Mouse (Mus musculus): ENCODE data around the gene AU022252. TPM values are rescaled to one million over a fixed set of nuclear protein-coding genes. Genes with fewer than 3 reads are reported as not detected.
A peak's percentile ranks its signal among the peaks of the same experiment; 100 is the strongest.

The AU022252 gene
- total and polyA plus RNA-seq, 2 experiments from 2014 or later: 7.5 to 15.5 TPM

DNA sequence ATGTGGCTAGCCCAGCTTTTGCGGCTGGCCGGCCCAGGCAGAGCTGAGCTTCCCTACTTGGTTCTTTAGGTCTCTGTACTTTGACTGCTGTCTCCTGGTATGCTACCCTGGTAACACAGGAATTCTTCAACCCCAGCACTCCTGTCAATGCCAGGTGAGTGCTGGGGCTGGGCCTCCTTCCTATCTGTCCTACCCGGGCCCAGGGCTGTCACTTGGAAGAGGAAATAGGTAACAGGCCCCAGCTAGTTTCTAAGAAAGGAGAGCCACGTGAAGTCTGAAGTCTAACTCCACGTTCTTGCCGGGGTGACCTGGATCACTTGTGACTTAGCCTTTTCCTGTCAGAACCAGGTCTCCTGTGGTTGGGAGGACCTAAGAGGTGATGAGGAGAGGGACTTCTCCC, 24.6 kb upstream of the AU022252 start:
- Histone ChIP-seq H3K4me1 (ENCODE audit: control insufficient read depth, insufficient read depth) (no peaks in the 10 kb centered on the region), H3K9ac (replicated peaks; ENCODE audit: low read depth, low read length) (no peak overlapping the region), H3K4me3 (ENCODE audit: low read depth, low read length) (no peak overlapping the region), H3K36me3 (replicated peaks; ENCODE audit: control insufficient read depth, insufficient read depth, low read length) (no peaks in the 10 kb centered on the region), H3K27me3 (ENCODE audit: control insufficient read depth, insufficient read depth, low read length) (no peaks in the 10 kb centered on the region), H3K9me3 (replicated peaks; ENCODE audit: control insufficient read depth, low read length) (no peaks in the 10 kb centered on the region), H3K27ac (ENCODE audit: low read depth) (no peak overlapping the region), H3K4me2 (ENCODE audit: low read depth, low read length) (no peak overlapping the region)
- whole genome bisulfite sequencing: 81% methylated on average over 6 of the region's 6 CpGs
- no peak for DNase-seq (ENCODE audit: low spot score)
- ATAC-seq (ENCODE audit: insufficient read depth, low read depth): no peak
- TF ChIP-seq CTCF (IDR thresholded peaks at IDR 0.05; ENCODE audit: low read depth) (no peak), EP300 (IDR thresholded peaks at IDR 0.05; ENCODE audit: low read depth) (no peak)

DNA sequence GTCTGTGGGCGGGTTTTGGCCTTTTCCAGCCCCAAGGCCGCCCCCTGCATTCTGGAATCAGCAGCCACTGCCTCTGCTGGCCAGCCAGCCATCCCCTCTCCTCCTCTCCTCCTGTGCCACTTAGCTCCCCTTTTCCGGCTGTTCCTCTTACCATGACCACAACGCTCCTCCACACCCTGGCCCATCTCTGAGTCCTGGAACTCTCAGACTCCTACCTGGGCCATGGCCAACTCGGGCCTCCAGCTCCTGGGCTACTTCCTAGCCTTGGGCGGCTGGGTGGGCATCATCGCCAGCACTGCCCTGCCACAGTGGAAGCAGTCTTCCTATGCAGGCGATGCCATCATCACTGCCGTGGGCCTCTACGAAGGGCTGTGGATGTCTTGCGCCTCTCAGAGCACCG, 22.8 kb upstream of the AU022252 start, which contains the start of gene Cldn19:
Gene Cldn19, plus strand, starts transcription at position 64 of the 400 bp plus-strand sequence.
- no peak for ATAC-seq (ENCODE audit: insufficient read depth, low read depth)
- H3K9me3 ChIP-seq (replicated peaks; ENCODE audit: control insufficient read depth, low read length): no peaks in the 10 kb centered on the region
- 84% methylated on average over 12 of the region's 12 CpGs for WGBS
- no peak within 1 kb of the TSS for H3K9ac ChIP-seq (replicated peaks; ENCODE audit: low read depth, low read length)
- H3K27me3 ChIP-seq (ENCODE audit: control insufficient read depth, insufficient read depth, low read length): no peaks in the 10 kb centered on the region
- H3K36me3 ChIP-seq (replicated peaks; ENCODE audit: control insufficient read depth, insufficient read depth, low read length): no peaks in the 10 kb centered on the region
- TF ChIP-seq EP300 (IDR thresholded peaks at IDR 0.05; ENCODE audit: low read depth) (no peak), CTCF (IDR thresholded peaks at IDR 0.05; ENCODE audit: low read depth) (no peak)
- no peak for DNase-seq (ENCODE audit: low spot score)
- H3K4me3 ChIP-seq (ENCODE audit: low read depth, low read length): no peak within 1 kb of the TSS
- no peak within 1 kb of the TSS for H3K27ac ChIP-seq (ENCODE audit: low read depth)
- H3K4me1 ChIP-seq (ENCODE audit: control insufficient read depth, insufficient read depth): no peaks in the 10 kb centered on the region
- no peak within 1 kb of the TSS for H3K4me2 ChIP-seq (ENCODE audit: low read depth, low read length)

DNA sequence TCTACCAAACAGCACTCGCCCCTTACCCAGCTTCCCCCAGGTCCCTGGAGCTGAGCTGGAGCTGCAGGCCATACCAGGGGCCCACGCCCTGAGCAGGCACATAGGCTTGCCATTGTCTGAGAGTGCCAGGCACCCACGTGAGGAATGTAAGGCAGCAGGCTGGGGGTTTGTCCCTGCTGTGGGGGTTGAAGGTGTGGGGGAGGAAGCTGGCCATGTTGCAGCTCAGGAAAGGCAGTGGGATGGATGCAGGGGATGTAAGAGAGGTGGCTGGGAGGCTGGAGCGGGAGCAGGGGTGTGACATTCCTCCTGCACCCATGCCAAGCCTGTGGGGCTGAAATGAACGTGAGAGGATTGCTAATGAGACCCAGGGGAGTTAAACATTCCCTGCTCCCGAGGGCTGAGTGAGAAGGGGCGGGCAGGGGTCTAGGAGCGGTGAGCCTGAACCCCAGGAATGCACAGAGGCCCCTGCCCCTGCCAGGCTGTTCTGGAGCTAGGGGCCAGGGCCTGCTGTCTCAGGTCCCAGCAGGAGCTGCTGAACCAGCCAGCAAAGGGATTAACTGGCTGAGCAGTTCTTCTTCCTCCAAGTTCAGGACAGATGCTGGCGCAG, 21.6 kb upstream of the AU022252 start:
- Histone ChIP-seq H3K4me3 (ENCODE audit: low read depth, low read length) (no peak overlapping the region), H3K36me3 (replicated peaks; ENCODE audit: control insufficient read depth, insufficient read depth, low read length) (no peaks in the 10 kb centered on the region), H3K4me2 (ENCODE audit: low read depth, low read length) (no peak overlapping the region), H3K27ac (ENCODE audit: low read depth) (no peak overlapping the region), H3K4me1 (ENCODE audit: control insufficient read depth, insufficient read depth) (no peaks in the 10 kb centered on the region), H3K9me3 (replicated peaks; ENCODE audit: control insufficient read depth, low read length) (no peaks in the 10 kb centered on the region), H3K27me3 (ENCODE audit: control insufficient read depth, insufficient read depth, low read length) (no peaks in the 10 kb centered on the region), H3K9ac (replicated peaks; ENCODE audit: low read depth, low read length) (no peak overlapping the region)
- no peak for ATAC-seq (ENCODE audit: insufficient read depth, low read depth)
- TF ChIP-seq EP300 (IDR thresholded peaks at IDR 0.05; ENCODE audit: low read depth): no peak
- TF ChIP-seq CTCF (IDR thresholded peaks at IDR 0.05; ENCODE audit: low read depth): no peak
- whole genome bisulfite sequencing: 49% methylated on average over 9 of the region's 9 CpGs
- no peak for DNase-seq (ENCODE audit: low spot score)

DNA sequence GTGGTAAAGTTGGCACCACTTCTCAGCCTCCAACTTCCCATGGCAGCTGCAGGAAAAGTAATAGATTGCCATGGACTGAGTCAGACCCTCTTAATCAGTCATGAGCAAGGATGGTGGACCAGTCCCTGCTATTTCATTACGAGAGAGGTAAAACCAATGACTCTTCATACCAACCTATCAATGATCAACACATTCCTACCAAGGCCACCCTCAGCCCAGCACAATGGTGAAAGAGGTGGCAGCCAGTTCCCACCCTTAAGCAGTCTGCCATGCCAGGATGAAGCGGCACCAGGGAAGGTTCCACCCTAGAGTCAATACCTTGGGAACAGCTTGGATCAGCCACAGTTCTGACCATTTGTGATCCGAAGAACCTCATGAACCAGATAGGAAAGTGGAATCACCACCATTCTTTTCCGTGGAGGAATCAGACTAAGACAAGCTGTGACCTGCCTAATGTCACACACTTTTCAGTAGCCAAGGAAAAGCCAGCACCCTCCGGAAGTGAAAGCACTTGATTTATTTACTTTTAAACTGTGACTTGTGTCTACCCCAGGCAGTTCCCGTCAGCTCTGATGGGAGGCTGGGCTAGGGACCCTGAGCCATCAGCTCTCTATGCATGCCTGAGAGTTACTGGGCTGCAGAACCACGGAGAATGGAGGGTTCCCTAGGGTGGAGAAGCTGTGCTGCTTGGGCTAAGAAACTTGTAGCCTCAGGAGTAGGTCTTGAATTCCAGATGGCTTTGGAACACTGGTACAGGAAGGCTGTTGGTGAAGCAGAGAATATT, 19.7 kb upstream of the AU022252 start:
- H3K4me2 ChIP-seq (ENCODE audit: low read depth, low read length): no peak overlapping the region

GRCm38 (mm10) chr4:119248407-119248965, 16.0 kb upstream of the AU022252 start:
- Histone ChIP-seq H3K4me1 (ENCODE audit: control insufficient read depth, insufficient read depth) (peaks cover 8% of the 10 kb centered on the region; the same call in 1 of the 2 replicates), H3K27me3 (ENCODE audit: control insufficient read depth, insufficient read depth, low read length) (no peaks in the 10 kb centered on the region), H3K4me3 (ENCODE audit: low read depth, low read length) (no peak overlapping the region), H3K36me3 (replicated peaks; ENCODE audit: control insufficient read depth, insufficient read depth, low read length) (peaks cover 8% of the 10 kb centered on the region; the same call in 1 of the 2 replicates), H3K4me2 (ENCODE audit: low read depth, low read length) (no peak overlapping the region), H3K9me3 (replicated peaks; ENCODE audit: control insufficient read depth, low read length) (no peaks in the 10 kb centered on the region), H3K9ac (replicated peaks; ENCODE audit: low read depth, low read length) (no peak overlapping the region), H3K27ac (ENCODE audit: low read depth) (peak overlapping the region; percentile 47; the same call in 1 of the 2 replicates)
- DNase-seq (ENCODE audit: low spot score) (no peak), ATAC-seq (ENCODE audit: insufficient read depth, low read depth) (no peak)
- no peak for TF ChIP-seq CTCF (IDR thresholded peaks at IDR 0.05; ENCODE audit: low read depth)
- no peak for TF ChIP-seq EP300 (IDR thresholded peaks at IDR 0.05; ENCODE audit: low read depth)
- 51% methylated on average over 11 of the region's 11 CpGs for WGBS

More for the DNA sequence above, 19.7 kb upstream of the AU022252 start:
- Histone ChIP-seq H3K4me3 (ENCODE audit: low read depth, low read length) (no peak overlapping the region), H3K9ac (replicated peaks; ENCODE audit: low read depth, low read length) (no peak overlapping the region), H3K4me1 (ENCODE audit: control insufficient read depth, insufficient read depth) (peaks cover 8% of the 10 kb centered on the region; the same call in 1 of the 2 replicates), H3K36me3 (replicated peaks; ENCODE audit: control insufficient read depth, insufficient read depth, low read length) (no peaks in the 10 kb centered on the region), H3K27ac (ENCODE audit: low read depth) (no peak overlapping the region), H3K9me3 (replicated peaks; ENCODE audit: control insufficient read depth, low read length) (no peaks in the 10 kb centered on the region), H3K27me3 (ENCODE audit: control insufficient read depth, insufficient read depth, low read length) (no peaks in the 10 kb centered on the region)
- no peak for DNase-seq (ENCODE audit: low spot score)
- TF ChIP-seq CTCF (IDR thresholded peaks at IDR 0.05; ENCODE audit: low read depth) (no peak), EP300 (IDR thresholded peaks at IDR 0.05; ENCODE audit: low read depth) (no peak)
- no peak for ATAC-seq (ENCODE audit: insufficient read depth, low read depth)
- 64% methylated on average over 7 of the region's 7 CpGs for WGBS

Data from heart, postnatal 0 days (tissue).